Comparison of ENCODE assay signal across 9 mouse cellular contexts in the genomic region with DNA sequence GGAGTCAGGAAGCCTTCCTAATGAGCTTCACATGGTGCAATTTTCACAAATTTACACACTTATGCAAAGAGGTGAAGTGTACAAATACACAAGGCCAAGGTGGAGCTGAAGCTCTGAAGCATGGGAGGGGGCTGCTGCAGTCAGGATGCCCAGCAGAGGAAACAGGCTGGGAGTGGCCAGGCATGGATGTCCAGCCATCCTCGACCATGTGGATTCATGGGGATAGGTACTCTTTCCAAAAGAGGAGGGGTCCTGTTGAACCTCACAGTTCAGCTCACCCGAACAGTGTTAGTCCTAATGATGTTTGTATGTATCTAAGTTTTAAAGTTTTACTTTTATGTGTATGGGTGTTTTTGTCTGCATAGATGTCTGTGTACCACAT.
DNase-seq lines count a peak whose midpoint lies in the region; ATAC-seq lines count a peak whose summit lies in the region.
"Had no signal": no experiment of that assay in that cellular context is flagged by ENCODE, and none has a peak within 500 bp of the region (broad histone marks: within the 10 kb centered on the region; RNA-seq: fewer than 3 reads in every experiment).

No protein-coding gene starts in this region.

- no peak for ATAC-seq in heart, embryonic 13.5 days (ENCODE audit: extremely low read depth, insufficient number of reproducible peaks, low FRiP score, low TSS enrichment)
- 0 out of 2 replicates have a peak, but pooled peaks have one; percentile 6 for ATAC-seq in midbrain, embryonic 13.5 days
- peak; percentile 51 for ATAC-seq in hindbrain, embryonic 16.5 days
- ATAC-seq in neural tube, embryonic 14.5 days (ENCODE audit: low read depth), result peak; percentile 7; the same call in 1 of the 2 replicates

- no peak overlapping the region for H3K4me2 ChIP-seq in heart, embryonic 13.5 days
- no peak overlapping the region for H3K4me2 ChIP-seq in midbrain, embryonic 13.5 days (replicated peaks)
- H3K4me2 ChIP-seq in hindbrain, embryonic 16.5 days (ENCODE audit: low read length), result no peak overlapping the region
- no peak overlapping the region for H3K4me2 ChIP-seq in neural tube, embryonic 14.5 days (ENCODE audit: low read depth, low read length)

- H3K9ac ChIP-seq in heart, embryonic 13.5 days, result no peak overlapping the region
- H3K9ac ChIP-seq in midbrain, embryonic 13.5 days (replicated peaks), result no peak overlapping the region
- H3K9ac ChIP-seq in hindbrain, embryonic 16.5 days (ENCODE audit: low read depth, low read length), result no peak overlapping the region; the same call in 1 of the 2 replicates
- no peak overlapping the region for H3K9ac ChIP-seq in neural tube, embryonic 14.5 days (replicated peaks; ENCODE audit: low read depth, low read length)

- peak overlapping the region; percentile 65 for H3K27ac ChIP-seq in heart, embryonic 13.5 days (replicated peaks)
- H3K27ac ChIP-seq in midbrain, embryonic 13.5 days, result peak overlapping the region; percentile 51; the same call in 1 of the 2 replicates
- H3K27ac ChIP-seq in midbrain, embryonic 10.5 days (replicated peaks), result no peak overlapping the region; the same call in 1 of the 2 replicates
- H3K27ac ChIP-seq in hindbrain, embryonic 16.5 days (ENCODE audit: low read depth, low read length), result peak overlapping the region; percentile 68
- peak overlapping the region; percentile 24; the same call in 1 of the 2 replicates for H3K27ac ChIP-seq in neural tube, embryonic 14.5 days (ENCODE audit: low read depth, low read length)

- H3K9me3 ChIP-seq in heart, embryonic 13.5 days, result no peaks in the 10 kb centered on the region
- no peaks in the 10 kb centered on the region for H3K9me3 ChIP-seq in midbrain, embryonic 13.5 days
- H3K9me3 ChIP-seq in midbrain, embryonic 10.5 days (replicated peaks), result no peaks in the 10 kb centered on the region
- H3K9me3 ChIP-seq in hindbrain, embryonic 16.5 days (ENCODE audit: control insufficient read depth, low read length), result no peaks in the 10 kb centered on the region; the same call in 1 of the 2 replicates
- no peaks in the 10 kb centered on the region for H3K9me3 ChIP-seq in neural tube, embryonic 14.5 days (ENCODE audit: control insufficient read depth, low read length)
- H3K9me3 ChIP-seq: megakaryocyte, embryonic 14.5 days had no signal

- DNase-seq in heart, adult 9 months (ENCODE audit: low spot score in 2 of 2), result no peak
- DNase-seq in midbrain, embryonic 10.5 days (ENCODE audit: low spot score), result no peak
- DNase-seq in gastrocnemius, postnatal 36 days, result no peak
- no peak for DNase-seq in yolk sac, embryonic 10.5 days (ENCODE audit: low spot score)

- no peak overlapping the region for H3K4me3 ChIP-seq in heart, embryonic 13.5 days
- H3K4me3 ChIP-seq in midbrain, embryonic 13.5 days (replicated peaks), result no peak overlapping the region
- H3K4me3 ChIP-seq in midbrain, embryonic 10.5 days, result no peak overlapping the region
- no peak overlapping the region for H3K4me3 ChIP-seq in hindbrain, embryonic 16.5 days (ENCODE audit: low read length)
- H3K4me3 ChIP-seq in neural tube, embryonic 14.5 days (ENCODE audit: low read depth, low read length), result no peak overlapping the region

- peaks cover 42% of the 10 kb centered on the region for H3K4me1 ChIP-seq in heart, embryonic 13.5 days
- peaks cover 12% of the 10 kb centered on the region for H3K4me1 ChIP-seq in midbrain, embryonic 13.5 days (replicated peaks)
- H3K4me1 ChIP-seq in midbrain, embryonic 10.5 days, result peaks cover 30% of the 10 kb centered on the region
- peaks cover 9% of the 10 kb centered on the region for H3K4me1 ChIP-seq in hindbrain, embryonic 16.5 days (ENCODE audit: control insufficient read depth, insufficient read depth, low read depth, low read length)
- peaks cover 3% of the 10 kb centered on the region; the same call in 1 of the 2 replicates for H3K4me1 ChIP-seq in neural tube, embryonic 14.5 days (ENCODE audit: control insufficient read depth, insufficient read depth, low read length)

- H3K36me3 ChIP-seq in heart, embryonic 13.5 days, result peaks cover 25% of the 10 kb centered on the region
- no peaks in the 10 kb centered on the region for H3K36me3 ChIP-seq in midbrain, embryonic 13.5 days
- no peaks in the 10 kb centered on the region for H3K36me3 ChIP-seq in midbrain, embryonic 10.5 days
- 0 out of 2 replicates have a peak, but pooled peaks cover 2% of the 10 kb centered on the region for H3K36me3 ChIP-seq in hindbrain, embryonic 16.5 days (ENCODE audit: control insufficient read depth, insufficient read depth, low read length)
- H3K36me3 ChIP-seq in neural tube, embryonic 14.5 days (ENCODE audit: control insufficient read depth, insufficient read depth, low read length), result no peaks in the 10 kb centered on the region

- intact Hi-C loops in gastrocnemius, postnatal 36 days (cut with DNase I), result no loop called here

- WGBS in heart, embryonic 13.5 days, result 63% methylated on average over 2 of the region's 2 CpGs
- WGBS in midbrain, embryonic 13.5 days, result 71% methylated on average over 2 of the region's 2 CpGs
- 75% methylated on average over 2 of the region's 2 CpGs for WGBS in midbrain, embryonic 10.5 days
- WGBS in hindbrain, embryonic 16.5 days, result 73% methylated on average over 2 of the region's 2 CpGs
- WGBS in neural tube, embryonic 14.5 days, result 80% methylated on average over 2 of the region's 2 CpGs

- H3K27me3 ChIP-seq in heart, embryonic 13.5 days (replicated peaks), result no peaks in the 10 kb centered on the region
- no peaks in the 10 kb centered on the region for H3K27me3 ChIP-seq in midbrain, embryonic 13.5 days
- H3K27me3 ChIP-seq in midbrain, embryonic 10.5 days (ENCODE audit: low read depth, poor library complexity, severe bottlenecking), result no peaks in the 10 kb centered on the region
- H3K27me3 ChIP-seq in hindbrain, embryonic 16.5 days (replicated peaks; ENCODE audit: control insufficient read depth, insufficient read depth, low read length), result no peaks in the 10 kb centered on the region
- no peaks in the 10 kb centered on the region for H3K27me3 ChIP-seq in neural tube, embryonic 14.5 days (ENCODE audit: control insufficient read depth, insufficient read depth, low read length)
